Mouse (Mus musculus) layer of hippocampus, postnatal 36 days (tissue): ENCODE measurements around the gene Adam4. TPM values are rescaled to one million over a fixed set of nuclear protein-coding genes. Genes with fewer than 3 reads are reported as not detected.
A peak's percentile ranks its signal among the peaks of the same experiment; 100 is the strongest.
"Not testable (repeated sequence)": the region's sequence is repeated elsewhere in the genome, so short reads cannot be mapped to it uniquely, and the experiment has no call there.

Source experiments
- DNase-seq, 2 experiments: peaks; one replicate each; pipeline ENCODE4 v3.0.0; 2022
- total RNA-seq, 2 experiments: library from RNA; stranded (reverse); gene quantifications; 2 replicates each; pipeline ENCODE4 v1.2.3; 2021

Gene Adam4
- total RNA-seq = 1 to 10 TPM; 2.9 to 3.7 TPM

DNA sequence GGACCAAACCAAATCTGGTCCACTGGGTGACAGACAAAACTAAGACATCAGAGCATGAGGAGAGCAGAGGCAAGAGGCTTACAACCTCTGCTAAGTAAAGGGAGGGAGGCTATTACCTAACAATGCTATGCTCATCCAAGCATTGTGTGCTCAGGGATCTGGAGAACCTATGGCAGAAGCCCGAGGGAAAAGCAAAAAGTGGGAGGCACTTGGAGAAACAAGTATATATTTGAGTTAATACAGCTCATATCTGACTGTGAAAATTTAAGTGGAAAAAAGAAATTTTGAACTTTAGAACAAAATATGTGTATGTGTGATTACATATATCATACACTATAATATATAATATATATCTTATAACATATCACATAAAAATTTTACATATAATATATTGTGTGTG, at the start of gene Adam4:
Gene Adam4, minus strand, starts transcription at position 101 of the 400 bp plus-strand sequence.
- no peak for DNase-seq

DNA sequence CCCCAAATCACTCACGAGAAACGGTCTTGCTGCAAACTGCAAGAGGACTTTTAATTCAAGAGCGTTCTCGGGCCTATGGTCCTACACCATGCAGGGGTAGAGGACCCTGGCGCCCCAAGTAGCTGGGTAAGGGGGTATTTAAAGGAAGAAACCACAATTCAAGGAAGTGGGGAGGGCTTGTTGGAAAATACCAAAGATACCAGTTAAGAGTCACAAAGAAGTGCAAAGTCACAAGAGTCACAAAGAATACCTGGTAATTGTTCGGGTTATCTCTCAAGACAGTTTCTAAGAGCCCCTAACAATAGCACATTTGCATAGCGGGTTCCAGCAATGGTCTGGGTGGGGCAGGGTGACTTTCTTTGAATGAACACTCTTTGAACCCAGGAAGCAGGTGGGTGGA, 37.3 kb upstream of the Adam4 start:
- DNase-seq = not testable (repeated sequence)

DNA sequence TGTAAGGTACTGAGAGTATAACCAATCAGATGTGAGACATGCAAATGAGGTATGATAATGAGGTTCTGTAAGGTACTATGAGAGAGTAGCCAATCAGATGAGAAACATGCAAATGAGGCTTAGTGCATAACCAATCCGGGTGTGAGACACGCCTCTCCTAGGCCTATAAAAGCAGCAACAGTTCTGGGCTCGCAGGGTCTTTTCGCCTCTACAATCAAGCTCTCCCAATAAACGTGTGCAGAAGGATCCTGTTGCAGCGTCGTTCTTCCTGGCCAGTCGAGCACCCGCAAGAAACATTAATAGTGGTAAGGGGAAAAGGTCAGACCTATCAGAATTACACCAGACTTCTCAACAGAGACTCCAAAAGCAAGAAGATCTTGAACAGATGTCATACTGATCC, 17.2 kb upstream of the Adam4 start:
- DNase-seq = not testable (repeated sequence)

DNA sequence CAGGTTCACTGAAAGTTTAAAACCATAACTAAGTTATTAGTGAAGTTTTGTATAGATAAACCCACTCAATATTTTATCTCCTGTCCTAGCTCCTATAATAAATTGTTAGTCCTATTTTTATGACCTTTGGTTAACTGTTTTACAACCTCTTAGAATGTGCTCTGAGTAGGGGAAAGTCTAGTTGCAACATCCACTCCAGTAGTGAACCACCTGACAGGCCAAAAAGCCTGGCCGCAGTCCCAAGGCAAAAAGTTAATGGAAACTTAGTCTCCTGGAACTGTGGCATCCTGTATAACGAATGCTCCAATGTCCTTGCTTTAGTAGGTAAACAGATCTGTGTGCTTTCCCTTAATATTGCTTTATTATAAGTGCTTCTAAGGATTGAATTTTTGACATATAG, 13.0 kb upstream of the Adam4 start:
- not testable (repeated sequence) for DNase-seq

DNA sequence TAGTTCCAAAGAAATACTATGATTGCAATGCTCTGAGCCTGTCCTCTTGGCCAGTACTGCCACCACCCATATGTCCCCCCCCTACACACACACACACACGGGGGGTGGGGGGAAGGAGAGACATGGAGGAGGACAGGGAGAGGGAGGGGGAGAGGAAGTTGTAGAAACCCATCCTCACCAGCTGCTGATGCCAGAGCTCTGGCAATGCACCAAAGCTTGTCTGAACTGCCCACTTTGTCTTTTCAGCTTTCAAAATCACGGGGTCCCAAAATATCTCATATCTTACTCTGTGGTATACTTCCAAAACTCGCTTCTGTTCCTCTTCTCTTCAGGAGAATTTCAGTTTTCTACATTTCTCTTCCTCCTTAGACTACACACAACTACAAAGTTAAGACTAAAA, 8.5 kb downstream of the Adam4 start:
- DNase-seq = no peak

DNA sequence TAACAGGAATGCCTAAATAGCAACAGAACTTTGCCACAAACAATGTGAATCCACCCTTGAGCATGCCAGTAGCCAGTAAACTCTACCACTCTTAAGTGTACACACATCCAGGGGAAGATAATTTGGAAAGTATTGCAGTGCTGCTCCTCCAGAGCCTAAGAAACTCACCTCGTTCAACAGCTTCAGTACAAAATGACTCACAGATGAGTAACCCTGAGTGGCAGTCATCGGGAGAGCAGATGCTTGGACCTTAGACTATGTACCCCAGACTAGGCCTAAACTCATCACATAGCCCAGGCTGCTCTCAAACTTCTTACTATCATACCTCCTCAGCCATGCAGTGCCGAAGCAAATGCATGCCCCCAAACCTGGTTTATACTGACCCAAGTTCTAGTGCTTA, 12.8 kb downstream of the Adam4 start:
- no peak for DNase-seq

DNA sequence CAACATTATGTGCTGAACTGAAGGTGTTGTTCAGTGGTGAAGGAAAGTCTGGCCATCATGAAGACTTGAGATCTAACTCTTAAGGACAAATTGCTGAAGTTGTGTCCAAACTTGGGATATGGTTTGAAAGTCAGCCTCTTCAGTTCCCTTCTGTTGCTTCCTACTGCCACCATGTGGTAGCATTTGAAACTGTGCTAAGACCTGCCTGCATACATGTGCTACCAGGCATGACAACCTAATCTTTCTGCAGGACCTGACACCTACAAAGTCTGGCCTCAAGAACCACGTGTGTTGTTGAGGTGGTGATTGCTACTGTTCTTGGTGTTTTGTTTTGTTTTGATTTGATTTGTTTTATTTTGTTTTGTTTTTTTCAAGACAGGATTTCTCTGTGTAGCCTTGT, 19.6 kb downstream of the Adam4 start:
- DNase-seq = peak; percentile 37 to 70

DNA sequence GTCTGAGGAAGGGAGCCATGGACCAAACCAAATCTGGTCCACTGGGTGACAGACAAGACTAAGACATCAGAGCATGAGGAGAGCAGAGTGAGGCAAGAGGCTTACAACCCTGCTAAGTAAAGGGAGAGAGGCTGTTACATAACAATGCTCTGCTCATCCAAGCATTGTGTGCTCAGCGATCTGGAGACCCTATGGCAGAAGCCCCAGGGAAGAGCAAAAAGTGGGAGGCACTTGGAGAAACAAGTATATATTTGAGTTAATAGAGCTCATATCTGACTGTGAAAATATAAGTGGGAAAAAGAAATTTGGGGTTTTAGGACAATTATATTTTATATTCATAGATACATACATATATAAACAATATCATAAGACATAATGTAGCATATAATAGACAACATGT, 42.4 kb downstream of the Adam4 start, which contains the start of gene Gm4787:
Gene Gm4787, minus strand, starts transcription at position 101 of the 400 bp plus-strand sequence.
- not testable (repeated sequence) for DNase-seq

Other genes starting within 250 kb of the Adam4 start
- gene Slc8a3, start 88.8 kb downstream of the Adam4 start, total RNA-seq = 10 to 100 TPM in 1 of 2 experiments, 1 to 10 TPM in 1; 9.9 to 10.8 TPM
- gene Gm4787, start 42.5 kb downstream of the Adam4 start, total RNA-seq = 1 to 10 TPM; 1.6 to 2.5 TPM
- gene Cox16, start 63.2 kb upstream of the Adam4 start, total RNA-seq = 10 to 100 TPM; 43.8 to 44.2 TPM
- 10 to 100 TPM; 36.6 to 40.6 TPM for gene Gm20498, start 111.0 kb upstream of the Adam4 start, total RNA-seq
- gene Synj2bp, start 111.0 kb upstream of the Adam4 start, total RNA-seq = 10 to 100 TPM; 28.1 to 33.2 TPM
- under 1 TPM; 0.30 to 0.33 TPM for gene Adam21, start 146.5 kb upstream of the Adam4 start, total RNA-seq
- 10 to 100 TPM; 29.9 to 32.0 TPM for gene Med6, start 173.1 kb upstream of the Adam4 start, total RNA-seq
- 10 to 100 TPM; 39.2 to 42.0 TPM for gene Ttc9, start 209.3 kb upstream of the Adam4 start, total RNA-seq